Mouse (Mus musculus) lung, embryonic 14.5 days (tissue): ENCODE data around the gene Kng1. TPM values are rescaled to one million over a fixed set of nuclear protein-coding genes. Genes with fewer than 3 reads are reported as not detected.

Source experiments
- ATAC-seq: fragments of 200-750 bp; cut with Nextera tagmentation; 2 replicates; pipeline ENCODE4 v1.8.0; 2017; ENCODE audit warnings: mild to moderate bottlenecking, moderate TSS enrichment, moderate library complexity; ENCODE audit not compliant: insufficient read depth
- DNase-seq: peaks from one replicate; pipeline ENCODE4 v3.0.0-alpha.2; 2015
- H3K27ac ChIP-seq: fragments of 300-500 bp; sonication (generic); 2 replicates; pipeline ENCODE4 v1.5.1; 2014; ENCODE audit warnings: low read depth, mild to moderate bottlenecking, moderate library complexity
- H3K27me3 ChIP-seq: fragments of 300-500 bp; sonication (generic); 2 replicates; pipeline ENCODE4 v1.6.1; 2014; ENCODE audit warnings: low read length, control low read depth; ENCODE audit not compliant: insufficient read depth
- H3K36me3 ChIP-seq: fragments of 300-500 bp; sonication (generic); 2 replicates; pipeline ENCODE4 v1.6.1; 2014; ENCODE audit warnings: control low read depth; ENCODE audit not compliant: insufficient read depth
- H3K4me1 ChIP-seq: fragments of 300-500 bp; sonication (generic); 2 replicates; pipeline ENCODE4 v1.6.1; 2014; ENCODE audit warnings: antibody characterized with exemption, control low read depth; ENCODE audit not compliant: insufficient read depth
- H3K4me2 ChIP-seq: fragments of 300-500 bp; sonication (generic); 2 replicates; pipeline ENCODE4 v1.6.1; 2014; ENCODE audit warnings: mild to moderate bottlenecking
- H3K4me3 ChIP-seq: fragments of 300-500 bp; sonication (generic); 2 replicates; pipeline ENCODE4 v1.5.1; 2014; ENCODE audit warnings: low read depth, low read length
- H3K9ac ChIP-seq: fragments of 300-500 bp; sonication (generic); 2 replicates; pipeline ENCODE4 v1.6.1; 2014
- H3K9me3 ChIP-seq: fragments of 300-500 bp; sonication (generic); 2 replicates; pipeline ENCODE4 v1.6.1; 2016; ENCODE audit warnings: low read depth, low read length, control low read depth
- CTCF ChIP-seq: IDR thresholded peaks from 2 replicates; pipeline ENCODE4 v1.5.1; 2016; ENCODE audit warnings: antibody characterized with exemption, low read depth
- WGBS: fragments of 180-500 bp; shearing (Covaris S2); extraction: QIAGEN DNeasy Blood & Tissue Kit; methylation state at CpG from one replicate; pipeline ENCODE4 v1.1.7; 2014; 5-methylcytosine and 5-hydroxymethylcytosine counted together
- polyA plus RNA-seq: library from polyadenylated mRNA; unstranded; fragments of >200 nt; fragmentation: Nextera tagmentation; extraction: Ambion mirVana; gene quantifications from 2 replicates; pipeline ENCODE4 v1.2.1, GENCODE M21; 2014

Gene Kng1
- polyA plus RNA-seq, 1 experiment from 2014 or later, result 0.32 TPM

DNA sequence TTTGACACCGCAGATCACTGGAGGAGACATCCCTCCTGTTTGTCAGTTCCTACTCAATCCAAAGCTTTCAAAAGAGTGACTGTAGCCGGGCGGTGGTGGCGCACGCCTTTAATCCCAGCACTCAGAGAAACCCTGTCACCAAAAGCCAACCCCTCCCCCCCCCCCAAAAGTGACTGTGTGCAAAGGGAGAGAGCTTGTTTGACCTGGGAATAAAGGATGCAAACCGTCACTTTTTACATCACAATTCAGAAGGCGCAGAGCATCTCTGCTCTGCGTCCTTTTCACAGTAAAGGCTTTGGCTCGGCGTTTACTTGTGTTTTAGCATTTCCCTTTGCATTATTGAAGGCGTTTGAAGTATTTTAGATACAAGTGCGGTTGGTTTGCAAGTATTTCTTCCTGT is 42.0 kb downstream of the Kng1 start:
- H3K4me3 ChIP-seq, result peak overlapping the region; percentile 29
- no peaks in the 10 kb centered on the region for H3K9me3 ChIP-seq
- ATAC-seq (no peak), DNase-seq (no peak)
- WGBS, result 8% methylated on average over 12 of the region's 12 CpGs
- H3K9ac ChIP-seq, result peak overlapping the region; percentile 52
- H3K36me3 ChIP-seq, result no peaks in the 10 kb centered on the region
- no peak for TF ChIP-seq CTCF
- H3K4me2 ChIP-seq, result peak overlapping the region; percentile 62
- no peaks in the 10 kb centered on the region for H3K4me1 ChIP-seq
- no peak overlapping the region for H3K27ac ChIP-seq
- H3K27me3 ChIP-seq, result no peaks in the 10 kb centered on the region

DNA sequence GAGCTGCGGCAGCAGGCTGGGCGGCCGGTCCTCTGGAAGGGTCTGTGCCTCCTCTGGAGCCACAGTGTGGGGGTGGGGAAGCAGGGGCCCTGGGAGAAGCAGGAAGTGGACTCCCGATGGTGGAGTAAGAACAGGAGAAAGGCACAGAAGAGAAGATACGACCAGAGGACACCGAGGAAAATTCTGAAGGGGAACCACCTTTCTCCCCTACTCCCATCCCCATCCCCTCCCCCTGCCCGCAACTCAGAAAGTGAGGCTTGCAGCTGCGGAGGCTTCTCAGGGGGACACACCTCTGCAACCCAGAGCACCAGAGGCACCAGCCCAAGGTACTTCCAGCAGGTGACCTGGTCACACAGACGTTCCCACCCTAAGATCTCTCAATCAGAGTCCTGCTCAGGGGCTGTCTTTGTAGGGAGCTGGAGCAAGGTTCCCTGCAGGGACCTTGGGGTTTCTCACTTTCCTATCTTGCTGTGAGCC is 42.5 kb downstream of the Kng1 start:
- no peaks in the 10 kb centered on the region for H3K9me3 ChIP-seq
- TF ChIP-seq CTCF, result no peak
- H3K9ac ChIP-seq, result peak overlapping the region; percentile 52
- H3K27me3 ChIP-seq, result no peaks in the 10 kb centered on the region
- H3K27ac ChIP-seq, result no peak overlapping the region
- ATAC-seq (peak; percentile 77), DNase-seq (peak; percentile 71)
- peak overlapping the region; percentile 62 for H3K4me2 ChIP-seq
- peak overlapping the region; percentile 29 for H3K4me3 ChIP-seq
- WGBS, result 0% methylated on average over 9 of the region's 9 CpGs
- H3K4me1 ChIP-seq, result no peaks in the 10 kb centered on the region
- H3K36me3 ChIP-seq, result no peaks in the 10 kb centered on the region

- Histone ChIP-seq H3K27me3 (no peaks in the 10 kb centered on the region), H3K9ac (peak overlapping the region; percentile 52; the same call in 1 of the 2 replicates), H3K4me1 (no peaks in the 10 kb centered on the region), H3K9me3 (no peaks in the 10 kb centered on the region), H3K36me3 (no peaks in the 10 kb centered on the region), H3K4me2 (peak overlapping the region; percentile 62), H3K4me3 (peak overlapping the region; percentile 29), H3K27ac (no peak overlapping the region)
- ATAC-seq (peak; percentile 56; the same call in 1 of the 2 replicates), DNase-seq (no peak)
- WGBS, result 13% methylated on average over 10 of the region's 10 CpGs
- no peak for TF ChIP-seq CTCF
Observed at GRCm38 (mm10) chr16:23100613-23101012, 42.9 kb downstream of the Kng1 start.

DNA sequence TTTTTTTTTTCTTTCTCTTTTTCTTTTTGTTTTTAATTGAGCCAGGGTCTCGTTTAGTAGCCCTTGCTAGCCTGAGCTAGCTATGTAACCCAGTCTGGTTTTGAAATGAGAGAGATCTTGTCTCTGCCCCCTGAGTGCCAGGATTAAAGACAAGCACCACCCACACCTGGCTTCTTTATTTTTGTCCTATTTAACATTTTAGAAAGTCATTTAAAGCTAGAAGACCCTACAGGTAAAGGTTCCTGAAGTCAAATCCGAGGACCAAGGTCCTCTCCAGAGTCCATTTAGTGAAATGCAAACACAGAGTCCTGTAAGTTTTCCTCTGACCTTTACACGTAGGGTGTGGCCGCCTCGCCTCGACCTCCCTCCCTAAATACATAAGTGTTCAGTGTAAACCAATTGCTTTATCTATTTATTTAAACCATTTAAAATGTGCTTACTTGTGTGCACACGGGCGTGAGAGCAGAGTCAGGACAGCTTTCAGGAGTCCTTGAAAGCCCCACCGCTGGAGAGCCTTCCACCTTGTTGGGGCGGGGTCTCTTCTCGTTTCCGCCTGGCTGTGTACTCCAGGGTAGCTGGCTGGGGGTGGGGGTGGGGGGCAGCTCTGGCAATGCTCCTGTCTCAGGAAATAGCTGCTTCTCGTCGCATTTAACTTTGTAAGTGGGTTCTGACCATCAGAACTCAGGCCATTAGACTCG is 44.8 kb downstream of the Kng1 start:
- 9% methylated on average over 15 of the region's 15 CpGs for WGBS
- H3K36me3 ChIP-seq, result no peaks in the 10 kb centered on the region
- DNase-seq (no peak), ATAC-seq (no peak)
- H3K27ac ChIP-seq, result no peak overlapping the region
- peak overlapping the region; percentile 46 for H3K9ac ChIP-seq
- TF ChIP-seq CTCF, result no peak
- H3K9me3 ChIP-seq, result no peaks in the 10 kb centered on the region
- no peaks in the 10 kb centered on the region for H3K4me1 ChIP-seq
- H3K4me2 ChIP-seq, result peak overlapping the region; percentile 65
- H3K4me3 ChIP-seq, result peak overlapping the region; percentile 34
- no peaks in the 10 kb centered on the region for H3K27me3 ChIP-seq

DNA sequence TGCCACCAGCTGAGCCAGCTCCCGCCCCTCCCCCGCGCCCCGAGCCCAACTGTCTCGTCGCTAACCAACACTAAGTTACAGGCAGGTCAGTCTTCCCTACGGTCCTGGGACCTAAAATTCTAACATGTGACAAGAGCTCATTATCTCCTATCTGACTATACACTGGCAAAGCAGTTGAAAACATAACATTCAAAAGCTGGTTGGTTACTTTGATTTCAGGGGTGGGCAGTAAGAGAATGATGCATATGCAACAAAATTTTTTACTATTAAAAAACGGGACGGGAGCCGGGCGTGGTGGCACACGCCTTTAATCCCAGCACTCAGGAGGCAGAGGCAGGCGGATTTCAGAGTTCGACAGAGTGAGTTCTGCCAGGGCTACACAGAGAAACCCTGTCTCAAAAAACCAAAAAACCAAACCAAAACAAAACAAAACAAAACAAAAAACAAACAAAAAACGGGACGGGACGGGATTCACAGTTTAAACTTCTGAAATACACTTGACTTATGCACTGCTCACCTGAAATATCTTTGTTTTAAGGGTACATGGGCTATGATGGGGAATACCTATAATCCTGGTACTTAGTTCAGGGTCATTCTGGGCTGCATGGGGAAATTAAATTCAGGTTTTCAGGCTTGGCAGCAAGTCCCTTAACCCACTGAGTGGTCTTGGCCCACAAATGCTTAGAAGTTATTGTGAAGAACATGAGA is 45.5 kb downstream of the Kng1 start:
- Histone ChIP-seq H3K9me3 (no peaks in the 10 kb centered on the region), H3K36me3 (peaks cover 1% of the 10 kb centered on the region), H3K4me2 (peak overlapping the region; percentile 65), H3K4me3 (peak overlapping the region; percentile 34), H3K27ac (no peak overlapping the region), H3K9ac (peak overlapping the region; percentile 46), H3K27me3 (no peaks in the 10 kb centered on the region), H3K4me1 (no peaks in the 10 kb centered on the region)
- ATAC-seq (no peak), DNase-seq (no peak)
- WGBS, result 37% methylated on average over 17 of the region's 17 CpGs
- TF ChIP-seq CTCF, result no peak

DNA sequence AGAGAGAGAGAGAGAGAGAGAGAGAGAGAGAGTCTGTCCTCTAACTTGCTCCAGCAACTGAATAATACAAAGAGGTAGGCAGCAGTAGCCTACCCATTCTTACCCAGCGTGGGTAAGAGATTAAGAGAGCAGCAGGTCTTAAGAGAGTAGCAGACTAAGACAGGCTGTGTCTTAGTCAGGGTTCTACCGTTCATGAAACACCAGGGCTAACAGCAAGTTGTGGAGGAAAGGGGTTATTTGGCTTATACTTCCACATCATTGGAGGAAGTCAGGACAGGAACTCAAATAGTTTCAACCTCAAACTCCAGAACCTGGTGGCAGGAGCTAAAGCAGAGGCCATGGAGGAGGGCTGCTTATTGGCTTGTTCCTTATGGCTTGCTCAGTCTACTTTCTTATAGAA is 46.2 kb downstream of the Kng1 start:
- no peak for ATAC-seq
- H3K27ac ChIP-seq, result no peak overlapping the region
- H3K4me2 ChIP-seq, result no peak overlapping the region
- no peak for DNase-seq
- peaks cover 8% of the 10 kb centered on the region for H3K36me3 ChIP-seq
- no peak for TF ChIP-seq CTCF
- no peak overlapping the region for H3K4me3 ChIP-seq
- no peak overlapping the region for H3K9ac ChIP-seq
- H3K27me3 ChIP-seq, result no peaks in the 10 kb centered on the region
- 58% methylated on average over 2 of the region's 2 CpGs for WGBS
- no peaks in the 10 kb centered on the region for H3K4me1 ChIP-seq
- H3K9me3 ChIP-seq, result no peaks in the 10 kb centered on the region

GRCm38 (mm10) chr16:23106121-23106520 is 48.5 kb downstream of the Kng1 start:
- Histone ChIP-seq H3K4me2 (no peak overlapping the region), H3K27me3 (no peaks in the 10 kb centered on the region), H3K9ac (no peak overlapping the region), H3K27ac (no peak overlapping the region), H3K4me1 (peaks cover 5% of the 10 kb centered on the region; the same call in 1 of the 2 replicates), H3K9me3 (no peaks in the 10 kb centered on the region), H3K36me3 (peaks cover 31% of the 10 kb centered on the region), H3K4me3 (no peak overlapping the region)
- DNase-seq, result no peak
- no peak for ATAC-seq
- TF ChIP-seq CTCF, result no peak
- WGBS, result 59% methylated on average over 7 of the region's 7 CpGs
